Mouse (Mus musculus): Measurements from ENCODE around the gene Frmd8.
"Not testable (repeated sequence)": the region's sequence is repeated elsewhere in the genome, so short reads cannot be mapped to it uniquely, and the experiment has no call there.

The Frmd8 gene

GRCm38 (mm10) chr19:5885838-5886237, 10.8 kb upstream of the Frmd8 start:
- no peak for DNase-seq (ENCODE audit: low spot score in 2 of 2)

GRCm38 (mm10) chr19:5883935-5884334, 8.9 kb upstream of the Frmd8 start:
- DNase-seq (ENCODE audit: low spot score in 2 of 2), result no peak

- DNase-seq (ENCODE audit: low spot score in 2 of 2), result not testable (repeated sequence)
These were observed 7.0 kb upstream of the Frmd8 start for GRCm38 (mm10) chr19:5882079-5882478.

GRCm38 (mm10) chr19:5881155-5881554, 6.1 kb upstream of the Frmd8 start:
- DNase-seq (ENCODE audit: low spot score in 2 of 2), result no peak

- DNase-seq (ENCODE audit: low spot score in 2 of 2), result no peak
These were observed 4.7 kb upstream of the Frmd8 start for GRCm38 (mm10) chr19:5879735-5880134.

- DNase-seq (ENCODE audit: low spot score in 2 of 2), result no peak
These were observed 3.8 kb upstream of the Frmd8 start for GRCm38 (mm10) chr19:5878916-5879315.

GRCm38 (mm10) chr19:5878362-5878722, 3.3 kb upstream of the Frmd8 start:
- no peak for DNase-seq (ENCODE audit: low spot score in 2 of 2)

GRCm38 (mm10) chr19:5877618-5878361, 2.7 kb upstream of the Frmd8 start, which contains the start of gene Slc25a45:
Gene Slc25a45, plus strand, starts transcription at chr19:5877808.
- DNase-seq (ENCODE audit: low spot score in 2 of 2), result peak; percentile 49 to 67

GRCm38 (mm10) chr19:5874391-5874968, 594 bp downstream of the Frmd8 start:
- DNase-seq (ENCODE audit: low spot score in 2 of 2), result no peak

GRCm38 (mm10) chr19:5872931-5873556, 2.0 kb downstream of the Frmd8 start:
- DNase-seq (ENCODE audit: low spot score in 2 of 2), result no peak

GRCm38 (mm10) chr19:5872528-5872927, 2.5 kb downstream of the Frmd8 start:
- no peak for DNase-seq (ENCODE audit: low spot score in 2 of 2)

- no peak for DNase-seq (ENCODE audit: low spot score in 2 of 2)
These were observed 3.4 kb downstream of the Frmd8 start for GRCm38 (mm10) chr19:5871683-5872082.

- no peak for DNase-seq (ENCODE audit: low spot score in 2 of 2)
These were observed 3.8 kb downstream of the Frmd8 start for GRCm38 (mm10) chr19:5871273-5871672.

GRCm38 (mm10) chr19:5868096-5868495, 7.0 kb downstream of the Frmd8 start:
- DNase-seq (ENCODE audit: low spot score in 2 of 2), result no peak

- no peak for DNase-seq (ENCODE audit: low spot score in 2 of 2)
These were observed 10.2 kb downstream of the Frmd8 start for GRCm38 (mm10) chr19:5864710-5865398.

- no peak for DNase-seq (ENCODE audit: low spot score in 2 of 2)
These were observed 11.3 kb downstream of the Frmd8 start for GRCm38 (mm10) chr19:5863776-5864175.

GRCm38 (mm10) chr19:5862335-5863085, 12.6 kb downstream of the Frmd8 start:
- no peak for DNase-seq (ENCODE audit: low spot score in 2 of 2)

- no peak for DNase-seq (ENCODE audit: low spot score in 2 of 2)
These were observed 18.5 kb downstream of the Frmd8 start for GRCm38 (mm10) chr19:5856604-5857003.

GRCm38 (mm10) chr19:5852035-5852722, 22.9 kb downstream of the Frmd8 start:
- no peak for DNase-seq (ENCODE audit: low spot score in 2 of 2)

GRCm38 (mm10) chr19:5851481-5851971, 23.5 kb downstream of the Frmd8 start:
- no peak for DNase-seq (ENCODE audit: low spot score in 2 of 2)

GRCm38 (mm10) chr19:5850860-5851259, 24.2 kb downstream of the Frmd8 start:
- no peak for DNase-seq (ENCODE audit: low spot score in 2 of 2)

Data from frontal cortex, postnatal 25 days (tissue).